Mouse (Mus musculus) MEL (cell line): Measurements from ENCODE around the gene Dock7.

Experiments
- CTCF ChIP-seq, 3 experiments: IDR thresholded peaks in 2 of 3; conservative IDR thresholded peaks in 1 of 3; 2 replicates each; pipeline ENCODE4 v1.5.1; 2011 to 2012; ENCODE audit warnings: low read length in 3 of 3, low read depth in 2 of 3, mild to moderate bottlenecking in 2 of 3, improper control_type of control experiment in 1 of 3, inconsistent platforms in 1 of 3, mixed read lengths in 1 of 3, moderate library complexity in 1 of 3; ENCODE audit not compliant: control insufficient read depth in 1 of 3, insufficient read depth in 1 of 3, poor library complexity in 1 of 3, severe bottlenecking in 1 of 3
- NRF1 ChIP-seq: IDR thresholded peaks from 2 replicates; pipeline ENCODE4 v1.6.1; 2014; ENCODE audit warnings: low read depth, mild to moderate bottlenecking, inconsistent platforms, low read length, improper control_type of control experiment, moderate library complexity; ENCODE audit not compliant: poor library complexity, insufficient read depth, severe bottlenecking

GRCm38 (mm10) chr4:98993491-98993890 lies 127.2 kb downstream of the Dock7 start:
- no peak for TF ChIP-seq NRF1
- no peak for TF ChIP-seq CTCF (IDR thresholded peaks at IDR 0.05 in 2 of 3, conservative IDR thresholded peaks at IDR 0.05 in 1 of 3; ENCODE audit: control insufficient read depth in 1 of 3, insufficient read depth in 1 of 3, low read depth in 2 of 3, low read length in 3 of 3, poor library complexity in 1 of 3, severe bottlenecking in 1 of 3)
